Comparison of ENCODE assay signal across 18 mouse cellular contexts in the genomic region with DNA sequence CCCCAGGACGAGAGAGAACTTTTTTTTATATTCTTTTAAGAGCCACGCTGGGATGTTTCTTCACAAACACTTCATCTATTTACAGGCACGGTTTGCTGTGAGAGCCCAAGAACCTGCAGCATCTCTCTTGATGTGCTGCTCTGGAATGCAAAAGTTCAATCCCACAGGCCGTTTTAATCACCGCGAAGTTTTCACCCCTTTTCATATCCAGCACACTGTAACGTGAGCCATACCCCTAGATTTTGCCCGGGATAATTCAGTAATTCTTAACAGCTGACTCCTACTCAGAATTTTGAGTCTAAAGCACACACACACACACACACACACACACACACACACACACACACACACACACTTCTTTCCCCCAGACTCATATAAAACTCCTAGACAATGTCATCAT.
DNase-seq lines count a peak whose midpoint lies in the region; ATAC-seq lines count a peak whose summit lies in the region.
"Had no signal": no experiment of that assay in that cellular context is flagged by ENCODE, and none has a peak within 500 bp of the region (broad histone marks: within the 10 kb centered on the region; RNA-seq: fewer than 3 reads in every experiment).

No protein-coding gene starts in this region.

- no peaks in the 10 kb centered on the region for H3K4me1 ChIP-seq in liver, embryonic 11.5 days (replicated peaks; ENCODE audit: control insufficient read depth, insufficient read depth, low read length)
- H3K4me1 ChIP-seq in liver, embryonic 12.5 days: no peaks in the 10 kb centered on the region
- no peaks in the 10 kb centered on the region for H3K4me1 ChIP-seq in embryonic facial prominence, embryonic 15.5 days
- H3K4me1 ChIP-seq in limb, embryonic 13.5 days: peaks cover 8% of the 10 kb centered on the region

- no peaks in the 10 kb centered on the region for H3K9me3 ChIP-seq in liver, embryonic 11.5 days (ENCODE audit: control insufficient read depth, low read length)
- H3K9me3 ChIP-seq in liver, embryonic 12.5 days (replicated peaks): no peaks in the 10 kb centered on the region
- no peaks in the 10 kb centered on the region for H3K9me3 ChIP-seq in embryonic facial prominence, embryonic 15.5 days (replicated peaks)
- H3K9me3 ChIP-seq in limb, embryonic 13.5 days: no peaks in the 10 kb centered on the region
- H3K9me3 ChIP-seq: midbrain, embryonic 10.5 days had no signal

- no peak overlapping the region for H3K27ac ChIP-seq in liver, embryonic 11.5 days (ENCODE audit: low read depth, low read length)
- no peak overlapping the region for H3K27ac ChIP-seq in liver, embryonic 12.5 days
- H3K27ac ChIP-seq in embryonic facial prominence, embryonic 15.5 days (replicated peaks): no peak overlapping the region
- no peak overlapping the region for H3K27ac ChIP-seq in limb, embryonic 13.5 days
- H3K27ac ChIP-seq: heart, adult 2 months; midbrain, embryonic 10.5 days had no signal

- intact Hi-C loops in left cerebral cortex, postnatal 25 days (cut with DNase I): no loop called here

- peak overlapping the region; percentile 25; the same call in 1 of the 2 replicates for H3K4me2 ChIP-seq in liver, embryonic 11.5 days
- no peak overlapping the region; the same call in 1 of the 2 replicates for H3K4me2 ChIP-seq in liver, embryonic 12.5 days
- peak overlapping the region; percentile 46 for H3K4me2 ChIP-seq in embryonic facial prominence, embryonic 15.5 days (replicated peaks)
- peak overlapping the region; percentile 54 for H3K4me2 ChIP-seq in limb, embryonic 13.5 days (replicated peaks)

- ATAC-seq in liver, embryonic 11.5 days (replicated peaks; ENCODE audit: low FRiP score): no peak
- ATAC-seq in liver, embryonic 12.5 days: no peak
- no peak for ATAC-seq in embryonic facial prominence, embryonic 15.5 days (ENCODE audit: insufficient number of reproducible peaks, low FRiP score, low TSS enrichment, low read depth)
- 0 out of 2 replicates have a peak, but pooled peaks have one; percentile 51 for ATAC-seq in limb, embryonic 13.5 days (ENCODE audit: low FRiP score, low read depth)
- ATAC-seq: inflammation-experienced regulatory T-cells, adult 6 months had no signal

- no peak overlapping the region for H3K9ac ChIP-seq in liver, embryonic 11.5 days (ENCODE audit: low read depth, low read length)
- H3K9ac ChIP-seq in liver, embryonic 12.5 days: no peak overlapping the region
- H3K9ac ChIP-seq in embryonic facial prominence, embryonic 15.5 days: no peak overlapping the region
- H3K9ac ChIP-seq in limb, embryonic 13.5 days: no peak overlapping the region

- no peaks in the 10 kb centered on the region for H3K27me3 ChIP-seq in liver, embryonic 11.5 days (replicated peaks; ENCODE audit: control insufficient read depth, insufficient read depth, low read length)
- H3K27me3 ChIP-seq in liver, embryonic 12.5 days (replicated peaks): no peaks in the 10 kb centered on the region
- H3K27me3 ChIP-seq in embryonic facial prominence, embryonic 15.5 days: no peaks in the 10 kb centered on the region
- peaks cover 28% of the 10 kb centered on the region; the same call in 1 of the 2 replicates for H3K27me3 ChIP-seq in limb, embryonic 13.5 days

- no peak overlapping the region for H3K4me3 ChIP-seq in liver, embryonic 11.5 days (ENCODE audit: low read depth, low read length)
- H3K4me3 ChIP-seq in liver, embryonic 12.5 days: no peak overlapping the region
- H3K4me3 ChIP-seq in embryonic facial prominence, embryonic 15.5 days (replicated peaks): peak overlapping the region; percentile 23
- H3K4me3 ChIP-seq in limb, embryonic 13.5 days: peak overlapping the region; percentile 29
- H3K4me3 ChIP-seq: heart, adult 2 months; midbrain, embryonic 10.5 days had no signal

- no peak for DNase-seq in liver, embryonic 11.5 days (ENCODE audit: low spot score)
- DNase-seq in embryo, embryonic 11 days: peak; percentile 62
- no peak for DNase-seq in adrenal gland, adult 18-20 months (ENCODE audit: low spot score in 2 of 2)
- DNase-seq in left cerebral cortex, postnatal 25 days (ENCODE audit: low spot score in 2 of 2): no peak
- no peak for DNase-seq in neural tube, embryonic 10.5 days (ENCODE audit: extremely low spot score, low spot score)
- DNase-seq: adrenal gland, postnatal 36 days; cerebellum, postnatal 10 days; heart, adult 2 months; heart, postnatal 4 days; kidney, postnatal 14 days; right cerebral cortex, postnatal 4 days; thymus, postnatal 14 days had no signal

- WGBS in liver, embryonic 11.5 days: 46% methylated on average over 8 of the region's 8 CpGs
- 55% methylated on average over 8 of the region's 8 CpGs for WGBS in liver, embryonic 12.5 days (ENCODE audit: insufficient replicate concordance)
- WGBS in embryonic facial prominence, embryonic 15.5 days: 8% methylated on average over 8 of the region's 8 CpGs
- WGBS in limb, embryonic 13.5 days: 17% methylated on average over 8 of the region's 8 CpGs

- H3K36me3 ChIP-seq in liver, embryonic 11.5 days (ENCODE audit: control insufficient read depth, insufficient read depth, low read length): no peaks in the 10 kb centered on the region
- H3K36me3 ChIP-seq in liver, embryonic 12.5 days: no peaks in the 10 kb centered on the region
- H3K36me3 ChIP-seq in embryonic facial prominence, embryonic 15.5 days: no peaks in the 10 kb centered on the region
- H3K36me3 ChIP-seq in limb, embryonic 13.5 days: no peaks in the 10 kb centered on the region
- H3K36me3 ChIP-seq: G1E; midbrain, embryonic 10.5 days had no signal

Comparison
In these comparisons a context has a peak if more than half of its experiments do, and no peak if none do; other contexts are left out.
1. H3K4me3 ChIP-seq: peak in embryonic facial prominence, embryonic 15.5 days (single experiment) and limb, embryonic 13.5 days (single experiment); none in liver, embryonic 11.5 days (single experiment) and liver, embryonic 12.5 days (single experiment).